Mouse (Mus musculus): Measurements from ENCODE around the gene Taf1a. TPM values are rescaled to one million over a fixed set of nuclear protein-coding genes. Genes with fewer than 3 reads are reported as not detected.
"Not testable (repeated sequence)": the region's sequence is repeated elsewhere in the genome, so short reads cannot be mapped to it uniquely, and the experiment has no call there.

Taf1a gene
- polyA plus RNA-seq (2016; fragmentation: Nextera tagmentation; extraction: Ambion mirVana): 19.7 and 22.9 TPM in 2 replicates

DNA sequence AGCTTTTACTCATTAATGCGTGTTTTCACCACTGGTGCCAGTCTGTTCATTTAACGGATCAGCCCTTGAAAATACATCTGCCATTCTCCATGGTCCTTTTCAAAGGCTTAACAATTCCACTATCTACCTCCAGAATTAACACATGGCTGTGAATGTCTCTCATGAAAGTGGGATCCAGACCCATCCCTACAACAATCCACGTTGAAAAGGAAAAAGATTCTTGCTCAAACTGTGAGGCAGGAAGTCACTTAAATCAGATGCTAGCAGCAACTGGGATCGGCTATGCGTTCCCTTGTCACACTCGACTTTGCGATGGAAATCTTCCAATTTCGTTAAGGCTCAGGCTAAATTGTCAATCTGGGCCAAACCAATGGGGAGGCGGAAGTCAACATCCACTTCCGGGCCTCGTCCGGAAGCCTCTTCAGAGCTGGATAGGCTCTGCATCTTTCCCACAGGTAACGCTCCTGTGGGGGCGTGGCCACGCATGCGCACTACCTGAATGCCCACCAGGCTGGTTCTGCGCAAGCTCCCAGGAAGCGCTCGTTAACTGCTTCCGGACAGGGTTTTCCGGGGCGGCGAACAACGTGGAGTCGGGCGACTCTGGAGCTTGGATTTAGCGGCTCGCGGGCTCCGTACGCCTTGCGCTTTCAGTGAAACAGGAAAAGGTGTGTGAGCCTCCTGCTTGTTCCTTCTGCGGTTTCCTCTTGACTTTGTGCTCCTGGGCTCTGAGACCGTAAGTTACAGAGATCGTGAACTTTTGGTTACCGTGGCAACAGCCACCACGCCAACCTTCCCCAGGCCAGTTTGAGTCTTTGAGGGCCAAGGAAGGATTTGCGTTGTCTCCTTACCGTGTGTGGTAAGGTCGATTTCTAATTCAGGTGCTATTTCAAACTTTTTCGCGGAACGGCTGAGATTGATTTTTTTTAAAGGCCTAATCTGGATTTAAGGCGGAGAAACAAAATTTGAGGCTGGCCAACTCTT, at the start of gene Taf1a:
Gene Taf1a, plus strand, starts transcription at position 556 of the 981 bp plus-strand sequence.
- H3K36me3 ChIP-seq: 0 out of 2 replicates have a peak, but pooled peaks cover 5% of the 10 kb centered on the region
- WGBS: 7% methylated on average over 44 of the region's 44 CpGs
- no peaks in the 10 kb centered on the region for H3K9me3 ChIP-seq
- H3K27me3 ChIP-seq: peaks cover 18% of the 10 kb centered on the region
- peak within 1 kb of the TSS; percentile 57 for H3K9ac ChIP-seq (replicated peaks)
- H3K4me1 ChIP-seq: peaks cover 13% of the 10 kb centered on the region
- peak; percentile 99 for ATAC-seq (ENCODE audit: low FRiP score, low read depth)
- H3K4me3 ChIP-seq: peak within 1 kb of the TSS; percentile 73
- peak within 1 kb of the TSS; percentile 78 for H3K4me2 ChIP-seq (replicated peaks)
- no peak within 1 kb of the TSS; the same call in 1 of the 2 replicates for H3K27ac ChIP-seq (replicated peaks)

DNA sequence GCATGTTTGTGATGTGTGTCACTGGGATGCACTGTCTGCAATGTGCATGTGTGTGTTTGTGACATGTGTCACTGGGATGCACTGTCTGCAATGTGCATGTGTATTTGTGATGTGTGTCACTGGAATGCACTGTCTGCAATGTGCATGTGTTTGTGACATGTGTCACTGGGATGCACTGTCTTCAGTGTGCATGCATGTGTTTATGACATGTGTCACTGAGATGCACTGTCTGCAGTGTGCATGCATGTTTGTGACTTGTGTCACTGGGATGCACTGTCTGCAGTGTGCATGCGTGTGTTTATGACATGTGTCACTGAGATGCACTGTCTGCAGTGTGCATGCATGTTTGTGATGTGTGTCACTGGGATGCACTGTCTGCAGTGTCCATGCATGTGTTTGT, 45.9 kb upstream of the Taf1a start:
- H3K27ac ChIP-seq (replicated peaks); H3K4me3 ChIP-seq; H3K4me2 ChIP-seq (replicated peaks); H3K27me3 ChIP-seq; ATAC-seq (ENCODE audit: low FRiP score, low read depth); H3K9me3 ChIP-seq; H3K9ac ChIP-seq (replicated peaks): not testable (repeated sequence)
- 92% methylated on average over 1 of the region's 1 CpGs for WGBS
- peaks cover 37% of the 10 kb centered on the region for H3K36me3 ChIP-seq
- peaks cover 13% of the 10 kb centered on the region for H3K4me1 ChIP-seq

DNA sequence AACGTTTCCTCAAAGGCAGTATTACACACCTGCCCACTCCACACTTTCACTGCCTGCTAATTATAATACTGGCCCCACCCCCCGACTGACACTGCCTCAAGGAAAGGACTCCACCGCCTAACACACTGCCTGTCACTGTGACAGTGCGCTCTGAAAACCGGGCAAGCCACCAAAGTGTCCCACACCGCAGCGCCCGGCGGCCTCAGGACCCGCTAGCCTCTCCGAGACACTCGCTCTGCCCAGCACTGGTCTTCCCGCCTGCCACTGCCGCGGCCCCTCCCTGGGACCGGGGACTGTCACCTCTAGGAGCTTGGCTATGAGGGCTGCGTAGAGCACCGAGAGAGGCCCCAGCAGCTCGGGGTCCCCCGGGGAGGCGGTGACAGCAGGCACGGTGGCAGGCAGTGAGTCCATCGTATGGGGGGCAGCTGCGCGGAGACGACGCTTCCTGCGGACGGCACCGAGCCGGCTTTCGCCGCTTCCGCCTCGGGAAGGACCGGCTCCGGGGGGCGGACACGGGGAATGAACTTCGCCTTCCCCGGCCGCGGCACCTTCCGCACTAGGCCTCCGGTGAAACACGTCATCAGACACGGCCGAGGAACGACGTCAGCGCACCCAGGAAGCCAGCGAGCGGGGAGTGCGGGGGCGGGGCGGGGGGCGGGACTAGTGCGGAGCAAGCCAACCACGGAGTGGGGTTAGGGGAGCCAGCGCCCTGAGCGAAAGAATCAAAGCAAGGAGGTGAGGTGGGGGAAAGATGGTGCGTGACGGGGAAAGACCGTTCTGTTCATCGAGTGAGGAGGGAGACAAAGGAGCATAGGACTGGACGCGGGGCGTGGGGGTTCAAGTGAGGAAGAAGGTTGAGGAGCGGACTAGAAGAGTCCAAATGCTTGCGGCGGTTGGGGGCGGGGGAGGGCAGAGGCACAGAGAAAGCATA, 43.6 kb upstream of the Taf1a start:
- Histone ChIP-seq H3K27ac (replicated peaks) (peak overlapping the region; percentile 86), H3K4me1 (peaks cover 13% of the 10 kb centered on the region), H3K4me2 (replicated peaks) (peak overlapping the region; percentile 89), H3K4me3 (peak overlapping the region; percentile 96), H3K27me3 (no peaks in the 10 kb centered on the region), H3K9me3 (no peaks in the 10 kb centered on the region), H3K9ac (replicated peaks) (peak overlapping the region; percentile 88), H3K36me3 (peaks cover 30% of the 10 kb centered on the region)
- peak; percentile 97 for ATAC-seq (ENCODE audit: low FRiP score, low read depth)
- 1% methylated on average over 72 of the region's 72 CpGs for WGBS

GRCm38 (mm10) chr1:183345817-183346195, 43.0 kb upstream of the Taf1a start:
- Histone ChIP-seq H3K9ac (replicated peaks) (peak overlapping the region; percentile 88), H3K4me1 (peaks cover 13% of the 10 kb centered on the region), H3K27ac (replicated peaks) (peak overlapping the region; percentile 86), H3K9me3 (no peaks in the 10 kb centered on the region), H3K36me3 (peaks cover 30% of the 10 kb centered on the region), H3K4me2 (replicated peaks) (peak overlapping the region; percentile 89), H3K4me3 (peak overlapping the region; percentile 96), H3K27me3 (no peaks in the 10 kb centered on the region)
- WGBS: 10% methylated on average over 10 of the region's 10 CpGs
- ATAC-seq (ENCODE audit: low FRiP score, low read depth): peak; percentile 42; the same call in 1 of the 2 replicates

GRCm38 (mm10) chr1:183349840-183350239, 38.9 kb upstream of the Taf1a start:
- Histone ChIP-seq H3K4me2 (replicated peaks) (no peak overlapping the region), H3K27me3 (no peaks in the 10 kb centered on the region), H3K9me3 (no peaks in the 10 kb centered on the region), H3K4me1 (peaks cover 10% of the 10 kb centered on the region), H3K36me3 (peaks cover 46% of the 10 kb centered on the region), H3K9ac (replicated peaks) (no peak overlapping the region), H3K27ac (replicated peaks) (no peak overlapping the region), H3K4me3 (no peak overlapping the region)
- ATAC-seq (ENCODE audit: low FRiP score, low read depth): no peak
- 30% methylated on average over 6 of the region's 6 CpGs for WGBS

- H3K27ac ChIP-seq (replicated peaks): no peak overlapping the region
- ATAC-seq (ENCODE audit: low FRiP score, low read depth): no peak
- no peaks in the 10 kb centered on the region for H3K4me1 ChIP-seq
- no peak overlapping the region for H3K9ac ChIP-seq (replicated peaks)
- no peak overlapping the region for H3K4me3 ChIP-seq
- no peaks in the 10 kb centered on the region for H3K27me3 ChIP-seq
- 92% methylated on average over 3 of the region's 3 CpGs for WGBS
- H3K9me3 ChIP-seq: no peaks in the 10 kb centered on the region
- peaks cover 74% of the 10 kb centered on the region for H3K36me3 ChIP-seq
- no peak overlapping the region for H3K4me2 ChIP-seq (replicated peaks)
Measured at GRCm38 (mm10) chr1:183358901-183359300, 29.9 kb upstream of the Taf1a start.

- H3K4me2 ChIP-seq (replicated peaks): no peak overlapping the region
- peaks cover 63% of the 10 kb centered on the region for H3K36me3 ChIP-seq
- no peak overlapping the region for H3K9ac ChIP-seq (replicated peaks)
- H3K4me3 ChIP-seq: no peak overlapping the region
- ATAC-seq (ENCODE audit: low FRiP score, low read depth): no peak
- H3K27me3 ChIP-seq: no peaks in the 10 kb centered on the region
- H3K4me1 ChIP-seq: no peaks in the 10 kb centered on the region
- WGBS: 92% methylated on average over 5 of the region's 5 CpGs
- no peak overlapping the region for H3K27ac ChIP-seq (replicated peaks)
- no peaks in the 10 kb centered on the region for H3K9me3 ChIP-seq
Measured at GRCm38 (mm10) chr1:183362301-183362700, 26.5 kb upstream of the Taf1a start.

GRCm38 (mm10) chr1:183362729-183363576, 25.8 kb upstream of the Taf1a start:
- no peak overlapping the region for H3K27ac ChIP-seq (replicated peaks)
- no peak overlapping the region for H3K9ac ChIP-seq (replicated peaks)
- H3K27me3 ChIP-seq: no peaks in the 10 kb centered on the region
- WGBS: 88% methylated on average over 14 of the region's 14 CpGs
- H3K9me3 ChIP-seq: no peaks in the 10 kb centered on the region
- peaks cover 56% of the 10 kb centered on the region for H3K36me3 ChIP-seq
- peaks cover 3% of the 10 kb centered on the region for H3K4me1 ChIP-seq
- H3K4me3 ChIP-seq: no peak overlapping the region
- no peak for ATAC-seq (ENCODE audit: low FRiP score, low read depth)
- H3K4me2 ChIP-seq (replicated peaks): no peak overlapping the region

- Histone ChIP-seq H3K4me1 (peaks cover 8% of the 10 kb centered on the region), H3K36me3 (peaks cover 50% of the 10 kb centered on the region), H3K27ac (replicated peaks) (no peak overlapping the region)
Measured at GRCm38 (mm10) chr1:183363577-183363867, 25.3 kb upstream of the Taf1a start.

GRCm38 (mm10) chr1:183366361-183366760, 22.4 kb upstream of the Taf1a start:
- 88% methylated on average over 5 of the region's 5 CpGs for WGBS
- no peak overlapping the region for H3K4me3 ChIP-seq
- no peak overlapping the region for H3K9ac ChIP-seq (replicated peaks)
- peaks cover 31% of the 10 kb centered on the region for H3K36me3 ChIP-seq
- H3K4me2 ChIP-seq (replicated peaks): no peak overlapping the region
- H3K4me1 ChIP-seq: peaks cover 18% of the 10 kb centered on the region
- no peak for ATAC-seq (ENCODE audit: low FRiP score, low read depth)
- no peaks in the 10 kb centered on the region for H3K27me3 ChIP-seq
- H3K9me3 ChIP-seq: no peaks in the 10 kb centered on the region
- no peak overlapping the region for H3K27ac ChIP-seq (replicated peaks)

More at GRCm38 (mm10) chr1:183363577-183363867, 25.3 kb upstream of the Taf1a start:
- Histone ChIP-seq H3K27me3 (no peaks in the 10 kb centered on the region), H3K4me3 (no peak overlapping the region), H3K4me2 (replicated peaks) (no peak overlapping the region), H3K9ac (replicated peaks) (no peak overlapping the region), H3K9me3 (no peaks in the 10 kb centered on the region)
- ATAC-seq (ENCODE audit: low FRiP score, low read depth): no peak
- WGBS: 92% methylated on average over 5 of the region's 5 CpGs
